Mouse (Mus musculus) heart, embryonic 13.5 days (tissue): ENCODE measurements at regions not wholly inside any gene's neighbourhood (a gene's known extent, or its start where the extent isn't known, plus 50 kb on each side); places are given as distances from the start of the nearest gene placed in this dataset.
"Not testable (repeated sequence)": the region's sequence is repeated elsewhere in the genome, so short reads cannot be mapped to it uniquely, and the experiment has no call there.

Experiments
- ATAC-seq: fragments of 200-750 bp; cut with Nextera tagmentation; 2 replicates; pipeline ENCODE4 v1.8.0; 2017; ENCODE audit warnings: moderate TSS enrichment; ENCODE audit not compliant: insufficient number of reproducible peaks, low FRiP score, low TSS enrichment; ENCODE audit errors: extremely low read depth
- H3K27ac ChIP-seq: fragments of 300-500 bp; sonication (generic); replicated peaks from 2 replicates; pipeline ENCODE4 v1.5.1; 2015; ENCODE audit warnings: moderate library complexity, mild to moderate bottlenecking, inconsistent platforms
- H3K27me3 ChIP-seq: fragments of 300-500 bp; sonication (generic); replicated peaks from 2 replicates; pipeline ENCODE4 v1.6.1; 2015; ENCODE audit warnings: mild to moderate bottlenecking, inconsistent platforms
- H3K36me3 ChIP-seq: fragments of 300-500 bp; sonication (generic); 2 replicates; pipeline ENCODE4 v1.6.1; 2015; ENCODE audit warnings: mild to moderate bottlenecking, inconsistent platforms
- H3K4me1 ChIP-seq: fragments of 300-500 bp; sonication (generic); 2 replicates; pipeline ENCODE4 v1.6.1; 2015; ENCODE audit warnings: inconsistent platforms
- H3K4me2 ChIP-seq: fragments of 300-500 bp; sonication (generic); 2 replicates; pipeline ENCODE4 v1.6.1; 2015; ENCODE audit warnings: inconsistent platforms, mild to moderate bottlenecking, moderate library complexity
- H3K4me3 ChIP-seq: fragments of 300-500 bp; sonication (generic); 2 replicates; pipeline ENCODE4 v1.5.1; 2015; ENCODE audit warnings: moderate library complexity, mild to moderate bottlenecking, inconsistent platforms
- H3K9ac ChIP-seq: fragments of 300-500 bp; sonication (generic); 2 replicates; pipeline ENCODE4 v1.6.1; 2015; ENCODE audit warnings: inconsistent platforms, mild to moderate bottlenecking, moderate library complexity
- H3K9me3 ChIP-seq: fragments of 300-500 bp; sonication (generic); 2 replicates; pipeline ENCODE4 v1.6.1; 2016; ENCODE audit warnings: inconsistent platforms
- WGBS: fragments of 180-500 bp; shearing (Covaris S2); methylation state at CpG from one replicate; pipeline ENCODE4 v1.1.7; 2015; ENCODE audit warnings: mixed read lengths; 5-methylcytosine and 5-hydroxymethylcytosine counted together

- Histone ChIP-seq H3K4me1 (no peaks in the 10 kb centered on the region), H3K4me2 (no peak overlapping the region), H3K9me3 (no peaks in the 10 kb centered on the region; the same call in 1 of the 2 replicates), H3K27ac (no peak overlapping the region), H3K9ac (no peak overlapping the region), H3K27me3 (no peaks in the 10 kb centered on the region), H3K36me3 (no peaks in the 10 kb centered on the region), H3K4me3 (no peak overlapping the region)
- no peak for ATAC-seq
- 66% methylated on average over 2 of the region's 2 CpGs for WGBS
Measured at GRCm38 (mm10) chr1:95468772-95469171, 155.3 kb downstream of the Fam174a start.

GRCm38 (mm10) chr1:95470491-95470890, 157.1 kb downstream of the Fam174a start:
- WGBS, result 59% methylated on average over 1 of the region's 1 CpGs
- no peak overlapping the region for H3K4me2 ChIP-seq
- no peaks in the 10 kb centered on the region for H3K9me3 ChIP-seq
- no peaks in the 10 kb centered on the region for H3K4me1 ChIP-seq
- H3K36me3 ChIP-seq, result no peaks in the 10 kb centered on the region
- no peak overlapping the region for H3K4me3 ChIP-seq
- no peak overlapping the region for H3K9ac ChIP-seq
- H3K27ac ChIP-seq, result no peak overlapping the region
- no peaks in the 10 kb centered on the region for H3K27me3 ChIP-seq
- no peak for ATAC-seq

- no peak overlapping the region for H3K27ac ChIP-seq
Measured at GRCm38 (mm10) chr1:95493004-95493403, 174.4 kb downstream of the St8sia4 start.

GRCm38 (mm10) chr1:95500671-95501070, 166.7 kb downstream of the St8sia4 start:
- not testable (repeated sequence) for H3K9ac ChIP-seq, ATAC-seq, H3K36me3 ChIP-seq, H3K27me3 ChIP-seq, H3K4me3 ChIP-seq, H3K4me2 ChIP-seq, H3K4me1 ChIP-seq, H3K27ac ChIP-seq, H3K9me3 ChIP-seq

More at GRCm38 (mm10) chr1:95493004-95493403, 174.4 kb downstream of the St8sia4 start:
- Histone ChIP-seq H3K4me3 (no peak overlapping the region), H3K4me1 (no peaks in the 10 kb centered on the region), H3K9ac (no peak overlapping the region), H3K27me3 (no peaks in the 10 kb centered on the region), H3K36me3 (no peaks in the 10 kb centered on the region), H3K9me3 (no peaks in the 10 kb centered on the region), H3K4me2 (no peak overlapping the region)
- no peak for ATAC-seq

DNA sequence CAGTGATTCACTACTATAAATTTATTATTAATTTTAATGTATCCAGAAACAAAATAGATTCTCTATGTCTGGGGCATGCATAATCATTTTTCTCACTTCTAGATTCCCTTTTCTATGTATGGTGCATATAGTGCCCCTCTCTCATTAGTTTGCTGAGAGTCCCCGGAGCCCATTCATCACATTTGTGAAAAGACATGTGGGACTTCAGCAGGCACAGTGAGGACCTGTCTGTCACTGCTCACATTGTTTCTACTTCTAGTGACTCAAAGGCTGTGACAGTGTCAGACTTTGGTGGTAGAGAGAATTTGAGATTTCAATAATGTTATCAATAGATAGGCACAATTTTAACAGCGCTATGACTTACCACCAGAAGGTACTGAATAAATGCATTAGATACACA, 158.7 kb downstream of the St8sia4 start:
- no peak overlapping the region for H3K9ac ChIP-seq
- no peak for ATAC-seq
- no peaks in the 10 kb centered on the region for H3K4me1 ChIP-seq
- H3K4me3 ChIP-seq, result no peak overlapping the region
- WGBS, result 81% methylated on average over 2 of the region's 2 CpGs
- H3K9me3 ChIP-seq, result no peaks in the 10 kb centered on the region
- no peak overlapping the region for H3K27ac ChIP-seq
- H3K4me2 ChIP-seq, result no peak overlapping the region
- no peaks in the 10 kb centered on the region for H3K36me3 ChIP-seq
- H3K27me3 ChIP-seq, result no peaks in the 10 kb centered on the region

GRCm38 (mm10) chr1:95528726-95529125, 138.6 kb downstream of the St8sia4 start:
- no peaks in the 10 kb centered on the region for H3K4me1 ChIP-seq
- H3K4me3 ChIP-seq, result no peak overlapping the region
- H3K9ac ChIP-seq, result no peak overlapping the region
- no peak overlapping the region for H3K27ac ChIP-seq
- no peaks in the 10 kb centered on the region for H3K9me3 ChIP-seq
- WGBS, result 56% methylated on average over 4 of the region's 4 CpGs
- no peak for ATAC-seq
- H3K4me2 ChIP-seq, result no peak overlapping the region
- H3K36me3 ChIP-seq, result no peaks in the 10 kb centered on the region
- H3K27me3 ChIP-seq, result no peaks in the 10 kb centered on the region

GRCm38 (mm10) chr1:95531017-95531416, 136.4 kb downstream of the St8sia4 start:
- Histone ChIP-seq H3K27ac (no peak overlapping the region), H3K4me2 (no peak overlapping the region), H3K9ac (no peak overlapping the region), H3K36me3 (no peaks in the 10 kb centered on the region), H3K27me3 (no peaks in the 10 kb centered on the region), H3K4me3 (no peak overlapping the region), H3K9me3 (no peaks in the 10 kb centered on the region), H3K4me1 (no peaks in the 10 kb centered on the region)
- ATAC-seq, result no peak
- 74% methylated on average over 3 of the region's 3 CpGs for WGBS
